Mouse (Mus musculus) midbrain, embryonic 10.5 days (tissue): ENCODE data around the gene Spdya. TPM values are rescaled to one million over a fixed set of nuclear protein-coding genes. Genes with fewer than 3 reads are reported as not detected.
"Not testable (repeated sequence)": the region's sequence is repeated elsewhere in the genome, so short reads cannot be mapped to it uniquely, and the experiment has no call there.

ENCODE experiments used
- DNase-seq: peaks from one replicate; pipeline ENCODE4 v3.0.0-alpha.2; 2017; ENCODE audit warnings: low spot score
- H3K27ac ChIP-seq: fragments of 300-500 bp; sonication (generic); replicated peaks from 2 replicates; pipeline ENCODE4 v1.5.1; 2016; ENCODE audit warnings: mild to moderate bottlenecking
- H3K27me3 ChIP-seq: fragments of 300-500 bp; sonication (generic); 2 replicates; pipeline ENCODE4 v1.6.1; 2016; ENCODE audit warnings: low read depth, mild to moderate bottlenecking; ENCODE audit not compliant: poor library complexity, severe bottlenecking
- H3K36me3 ChIP-seq: fragments of 300-500 bp; sonication (generic); 2 replicates; pipeline ENCODE4 v1.6.1; 2016; ENCODE audit warnings: mild to moderate bottlenecking, moderate library complexity
- H3K4me1 ChIP-seq: fragments of 300-500 bp; sonication (generic); 2 replicates; pipeline ENCODE4 v1.6.1; 2016
- H3K4me3 ChIP-seq: fragments of 300-500 bp; sonication (generic); 2 replicates; pipeline ENCODE4 v1.5.1; 2016; ENCODE audit warnings: mild to moderate bottlenecking, moderate library complexity
- H3K9me3 ChIP-seq: fragments of 300-500 bp; sonication (generic); replicated peaks from 2 replicates; pipeline ENCODE4 v1.6.1; 2016; ENCODE audit warnings: mild to moderate bottlenecking
- WGBS: fragments of 180-500 bp; shearing (Covaris S2); methylation state at CpG from one replicate; pipeline ENCODE4 v1.1.7; 2016; 5-methylcytosine and 5-hydroxymethylcytosine counted together
- polyA plus RNA-seq: library from polyadenylated mRNA; unstranded; fragments of >200 nt; fragmentation: Nextera tagmentation; extraction: Ambion mirVana; gene quantifications from 2 replicates; pipeline ENCODE4 v1.2.1, GENCODE M21; 2016

Gene Spdya
- polyA plus RNA-seq, 1 experiment from 2014 or later: 1.2 TPM

DNA sequence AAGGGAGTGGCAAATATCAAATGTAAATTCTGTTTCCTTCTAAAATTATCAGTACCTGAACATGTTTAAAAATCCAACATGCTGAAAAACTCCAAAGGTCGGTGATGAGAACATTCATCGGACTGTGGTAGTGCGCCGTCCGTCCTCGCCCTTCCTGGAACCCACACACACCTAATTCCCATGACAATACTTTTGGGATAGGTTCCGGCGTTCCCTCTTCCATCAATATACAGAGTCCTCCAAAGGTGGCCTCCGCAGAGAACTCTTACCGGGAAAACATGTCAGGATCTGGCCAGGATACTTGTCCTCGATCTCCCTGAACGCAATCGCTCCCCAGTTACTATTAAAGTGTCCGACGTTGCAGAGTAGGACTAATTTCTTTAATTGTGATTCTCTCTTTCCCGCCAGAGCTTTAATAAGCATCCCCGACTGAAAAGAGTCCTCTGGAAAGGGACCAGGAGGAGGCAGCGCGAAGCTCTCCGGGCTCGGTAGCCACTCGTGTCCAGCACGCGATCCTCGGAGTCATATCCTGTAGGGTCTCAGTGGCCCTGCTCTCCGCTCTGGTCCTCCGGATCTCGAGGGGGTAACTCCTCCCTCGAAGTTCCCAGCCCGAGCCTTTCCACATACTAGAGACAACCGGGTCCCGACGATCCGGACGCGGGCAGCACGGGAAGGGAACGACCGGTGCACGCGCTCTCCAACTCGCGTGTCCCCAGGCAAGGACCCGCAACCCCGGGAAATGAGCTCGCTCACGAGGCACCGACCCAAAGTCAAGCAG lies 46.2 kb downstream of the Spdya start:
- Histone ChIP-seq H3K36me3 (peaks cover 3% of the 10 kb centered on the region), H3K4me3 (peak overlapping the region; percentile 82), H3K27ac (peak overlapping the region; percentile 81), H3K27me3 (no peaks in the 10 kb centered on the region; the same call in 1 of the 2 replicates), H3K9me3 (no peaks in the 10 kb centered on the region), H3K4me1 (peaks cover 38% of the 10 kb centered on the region)
- no peak for DNase-seq
- WGBS: under 1% methylated on average over 48 of the region's 48 CpGs

DNA sequence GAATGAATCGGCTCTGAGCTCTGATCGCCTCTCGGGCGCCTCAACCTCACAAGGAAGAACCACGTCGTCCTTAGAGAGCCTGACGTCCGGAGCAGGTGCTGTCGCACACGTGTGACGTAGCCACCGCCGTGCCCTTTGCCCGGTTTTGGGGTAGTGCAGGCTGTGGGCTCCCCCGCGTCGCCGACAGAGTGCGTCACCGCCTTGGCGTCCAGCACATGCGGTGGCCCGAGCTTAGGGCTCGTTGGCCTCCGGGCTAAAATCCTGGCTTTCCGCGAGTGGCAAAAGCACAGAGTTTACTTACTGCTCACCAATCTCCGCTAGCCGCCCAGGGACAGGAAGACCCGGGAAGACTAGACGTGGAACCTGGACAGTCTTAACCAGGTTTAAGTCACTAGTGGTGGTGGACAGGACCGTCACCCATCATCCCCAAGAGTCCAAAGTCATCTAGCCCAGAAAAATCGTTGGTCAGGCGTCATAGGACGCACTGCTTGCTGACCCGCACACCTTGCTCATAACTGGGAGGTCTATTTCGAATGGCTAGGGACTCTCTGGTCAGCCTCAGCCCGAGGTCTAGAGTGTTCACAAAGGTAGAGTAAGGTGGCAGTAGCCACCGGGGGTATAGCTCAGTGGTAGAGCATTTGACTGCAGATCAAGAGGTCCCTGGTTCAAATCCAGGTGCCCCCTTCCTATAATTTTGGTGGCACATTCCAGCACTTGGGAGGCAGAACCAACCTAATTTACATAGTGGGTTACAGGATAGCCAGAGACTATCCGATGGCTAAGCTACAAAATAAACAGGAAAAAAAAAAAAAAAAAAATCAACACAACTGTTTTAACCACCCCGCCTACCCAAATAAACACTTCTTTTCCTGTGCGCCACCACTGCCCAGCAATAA lies 47.0 kb downstream of the Spdya start:
- Histone ChIP-seq H3K4me3 (peak overlapping the region; percentile 82), H3K27ac (peak overlapping the region; percentile 81), H3K4me1 (peaks cover 38% of the 10 kb centered on the region), H3K27me3 (no peaks in the 10 kb centered on the region; the same call in 1 of the 2 replicates), H3K36me3 (no peaks in the 10 kb centered on the region), H3K9me3 (no peaks in the 10 kb centered on the region)
- DNase-seq: peak; percentile 94
- WGBS: 5% methylated on average over 42 of the region's 42 CpGs

DNA sequence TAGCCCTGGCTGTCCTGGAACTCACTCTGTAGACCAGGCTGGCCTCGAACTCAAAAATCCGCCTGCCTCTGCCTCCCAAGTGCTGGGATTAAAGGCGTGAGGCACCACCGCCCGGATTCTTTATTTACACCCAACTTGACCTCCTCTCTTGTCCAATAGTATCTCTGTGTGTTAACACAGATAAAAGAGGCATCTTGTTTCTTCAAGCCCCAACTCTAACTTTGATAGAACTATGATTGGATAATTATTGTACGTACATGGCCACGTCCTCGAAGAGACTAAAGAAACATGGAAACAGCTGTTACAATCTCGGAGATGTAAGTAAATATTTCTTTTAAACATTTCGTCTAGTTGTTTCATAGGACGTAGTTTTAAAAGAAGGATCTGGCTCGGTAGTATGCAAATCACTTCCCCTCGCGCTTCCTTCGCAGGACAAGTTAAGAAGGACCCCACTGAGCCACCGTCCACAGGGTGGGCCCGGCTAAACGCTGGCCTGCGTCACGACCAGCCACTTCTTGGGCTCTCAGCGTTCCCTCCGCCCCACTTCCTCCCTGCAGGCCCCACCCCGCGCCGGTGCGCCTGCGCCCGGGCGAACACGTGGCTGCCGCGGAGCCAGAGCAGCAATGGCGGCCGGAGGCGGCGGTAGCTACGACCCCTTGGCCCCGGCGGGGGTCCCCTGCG lies 63.9 kb downstream of the Spdya start, which contains the start of gene Wdr43:
Gene Wdr43, plus strand, starts transcription at position 258 of the 681 bp plus-strand sequence.
- Histone ChIP-seq H3K4me3 (peak within 1 kb of the TSS; percentile 100), H3K36me3 (peaks cover 27% of the 10 kb centered on the region), H3K27ac (peak within 1 kb of the TSS; percentile 96), H3K4me1 (peaks cover 17% of the 10 kb centered on the region), H3K27me3 (no peaks in the 10 kb centered on the region), H3K9me3 (no peaks in the 10 kb centered on the region)
- peak; percentile 98 for DNase-seq
- WGBS: 7% methylated on average over 40 of the region's 40 CpGs

DNA sequence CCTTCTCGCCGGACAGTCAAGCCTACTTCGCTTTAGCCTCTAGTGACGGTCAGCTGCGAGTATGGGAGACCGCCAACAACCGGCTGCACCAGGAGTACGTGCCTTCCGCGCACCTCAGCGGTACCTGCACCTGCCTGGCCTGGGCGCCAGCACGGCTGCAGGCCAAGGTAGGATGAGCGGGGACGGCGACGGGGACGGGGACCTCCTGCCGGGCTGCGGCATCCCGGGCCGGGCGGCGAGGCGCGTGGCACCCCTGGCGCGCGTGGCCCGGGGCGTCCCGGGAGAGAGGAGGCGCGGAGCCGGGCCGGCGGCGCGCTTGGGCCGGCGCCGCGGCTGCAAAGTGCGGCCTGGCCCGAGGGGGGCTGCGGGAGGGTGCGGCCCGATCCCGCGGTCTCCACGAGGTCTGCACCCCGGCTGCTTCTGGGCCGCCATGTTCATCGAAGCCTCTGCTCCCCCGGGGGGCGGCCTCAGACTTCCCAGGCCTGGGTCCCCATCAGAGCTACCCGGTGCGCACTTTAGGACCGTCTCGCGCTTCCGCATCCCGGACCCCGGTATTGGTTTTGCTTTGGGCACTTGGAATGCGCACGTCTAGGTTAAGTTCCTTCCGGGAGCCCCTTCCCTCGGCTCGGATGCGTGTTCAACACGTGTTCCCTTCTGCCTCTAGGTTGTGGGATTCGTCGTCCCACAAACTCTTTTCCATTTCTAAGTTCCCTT lies 64.6 kb downstream of the Spdya start:
- DNase-seq: peak; percentile 47
- under 1% methylated on average over 73 of the region's 73 CpGs for WGBS
- Histone ChIP-seq H3K27me3 (no peaks in the 10 kb centered on the region), H3K4me1 (peaks cover 17% of the 10 kb centered on the region), H3K4me3 (peak overlapping the region; percentile 100), H3K9me3 (no peaks in the 10 kb centered on the region), H3K27ac (peak overlapping the region; percentile 96), H3K36me3 (peaks cover 28% of the 10 kb centered on the region)

DNA sequence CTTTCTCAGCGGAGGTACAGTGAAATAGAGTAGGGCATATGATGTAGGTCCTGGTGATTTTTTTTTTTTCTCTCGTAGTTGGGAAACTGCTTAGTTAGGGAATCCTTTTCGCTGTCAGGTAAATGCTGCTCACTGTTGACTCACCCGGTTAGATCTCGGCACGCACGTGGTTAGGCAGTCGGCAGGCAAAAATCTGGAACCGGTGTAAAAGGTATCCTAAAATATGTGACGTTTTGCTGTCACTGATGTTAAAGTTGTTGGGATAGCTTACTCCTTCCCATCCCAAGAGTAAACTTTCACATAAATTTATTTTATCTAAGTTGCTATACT lies 65.1 kb downstream of the Spdya start:
- Histone ChIP-seq H3K4me3 (peak overlapping the region; percentile 100), H3K36me3 (peaks cover 28% of the 10 kb centered on the region), H3K27ac (peak overlapping the region; percentile 96), H3K4me1 (peaks cover 17% of the 10 kb centered on the region), H3K9me3 (no peaks in the 10 kb centered on the region), H3K27me3 (no peaks in the 10 kb centered on the region)
- WGBS: 1% methylated on average over 10 of the region's 10 CpGs
- no peak for DNase-seq

DNA sequence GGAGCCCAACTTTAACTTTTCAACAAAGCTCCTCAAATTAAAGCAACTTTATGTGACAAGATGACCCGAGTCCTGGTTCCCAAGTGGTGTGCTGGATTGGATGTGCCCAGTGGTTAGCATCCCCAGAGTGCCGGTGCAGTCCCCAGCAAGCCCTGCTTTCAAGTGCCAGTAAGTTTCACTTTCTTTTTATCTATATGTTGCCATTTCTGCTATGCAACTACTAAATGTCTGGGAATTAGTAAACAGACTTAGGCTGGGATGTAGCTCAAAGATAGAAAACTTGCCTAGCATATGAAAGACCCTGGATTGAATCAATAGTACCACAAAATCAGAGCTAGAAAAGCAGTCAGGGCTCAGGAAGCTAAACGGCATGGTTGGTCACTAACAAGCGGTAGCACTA lies 66.1 kb downstream of the Spdya start:
- Histone ChIP-seq H3K4me1 (peaks cover 17% of the 10 kb centered on the region), H3K27ac (no peak overlapping the region), H3K4me3 (peak overlapping the region; percentile 100), H3K27me3 (no peaks in the 10 kb centered on the region), H3K9me3 (no peaks in the 10 kb centered on the region), H3K36me3 (peaks cover 28% of the 10 kb centered on the region)
- 82% methylated on average over 4 of the region's 4 CpGs for WGBS
- no peak for DNase-seq

DNA sequence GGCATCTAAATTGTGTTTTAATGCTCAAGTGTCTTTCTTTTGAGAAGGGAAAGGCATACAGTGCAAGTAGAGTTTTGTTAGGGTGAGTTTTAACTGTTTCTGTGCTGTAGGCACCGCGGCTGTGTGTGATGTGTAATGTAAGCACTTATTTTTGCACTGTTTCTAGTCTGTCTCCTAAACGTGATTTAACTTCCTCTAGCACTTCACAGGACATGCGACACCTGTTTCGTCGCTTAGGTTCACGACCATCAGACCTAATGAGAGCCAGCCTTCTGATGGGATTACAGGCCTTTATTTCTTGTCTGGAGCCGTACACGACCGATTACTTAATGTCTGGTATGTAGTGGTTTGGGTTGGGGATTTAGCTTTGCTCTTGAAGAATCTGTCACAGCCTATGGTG lies 79.9 kb downstream of the Spdya start:
- 92% methylated on average over 10 of the region's 10 CpGs for WGBS
- Histone ChIP-seq H3K4me3 (no peak overlapping the region), H3K4me1 (no peaks in the 10 kb centered on the region), H3K36me3 (peaks cover 98% of the 10 kb centered on the region), H3K27me3 (no peaks in the 10 kb centered on the region), H3K27ac (no peak overlapping the region), H3K9me3 (no peaks in the 10 kb centered on the region)
- DNase-seq: no peak

DNA sequence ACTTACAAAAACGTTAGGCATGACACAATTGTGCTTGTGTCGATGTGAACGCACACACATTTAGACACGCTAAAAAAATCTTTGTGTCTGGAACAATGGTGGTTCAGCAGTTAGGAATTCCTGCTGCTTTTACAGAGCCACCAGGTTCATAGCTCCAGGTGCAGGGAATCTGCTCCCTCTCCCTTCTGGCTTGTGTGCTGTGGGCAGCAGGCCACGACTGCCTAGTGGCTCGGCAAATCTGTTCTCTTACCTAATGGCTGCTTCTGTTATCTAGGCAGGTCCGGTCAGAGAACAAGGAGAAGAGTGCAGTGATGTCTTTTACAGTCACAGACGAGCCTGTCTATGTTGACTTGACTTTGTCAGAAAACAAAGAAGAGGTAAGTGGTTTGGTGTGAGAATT lies 81.5 kb downstream of the Spdya start:
- Histone ChIP-seq H3K36me3 (peaks cover 98% of the 10 kb centered on the region), H3K9me3 (no peaks in the 10 kb centered on the region), H3K4me1 (no peaks in the 10 kb centered on the region), H3K4me3 (no peak overlapping the region), H3K27me3 (no peaks in the 10 kb centered on the region), H3K27ac (no peak overlapping the region)
- no peak for DNase-seq
- 90% methylated on average over 8 of the region's 8 CpGs for WGBS

DNA sequence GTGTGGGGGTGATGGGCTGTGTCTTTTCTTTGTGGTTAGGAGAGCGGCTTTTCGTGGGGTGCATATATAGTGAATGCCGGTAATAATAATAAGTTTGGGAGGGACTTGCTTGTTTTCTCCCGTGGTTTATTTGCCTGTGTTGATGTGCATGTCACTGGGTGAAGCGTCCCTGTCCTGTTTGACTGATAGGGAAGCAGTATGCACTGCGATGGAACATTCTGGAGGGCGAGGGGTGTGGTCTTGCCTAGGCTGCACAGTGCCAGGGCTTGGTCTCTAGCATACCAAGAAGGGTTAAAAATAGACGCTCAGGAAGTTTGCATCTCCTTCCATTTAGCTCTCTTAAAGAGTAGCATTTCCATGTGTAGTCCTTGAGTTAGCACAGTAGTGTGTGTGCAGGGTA lies 84.9 kb downstream of the Spdya start:
- no peak overlapping the region for H3K27ac ChIP-seq

DNA sequence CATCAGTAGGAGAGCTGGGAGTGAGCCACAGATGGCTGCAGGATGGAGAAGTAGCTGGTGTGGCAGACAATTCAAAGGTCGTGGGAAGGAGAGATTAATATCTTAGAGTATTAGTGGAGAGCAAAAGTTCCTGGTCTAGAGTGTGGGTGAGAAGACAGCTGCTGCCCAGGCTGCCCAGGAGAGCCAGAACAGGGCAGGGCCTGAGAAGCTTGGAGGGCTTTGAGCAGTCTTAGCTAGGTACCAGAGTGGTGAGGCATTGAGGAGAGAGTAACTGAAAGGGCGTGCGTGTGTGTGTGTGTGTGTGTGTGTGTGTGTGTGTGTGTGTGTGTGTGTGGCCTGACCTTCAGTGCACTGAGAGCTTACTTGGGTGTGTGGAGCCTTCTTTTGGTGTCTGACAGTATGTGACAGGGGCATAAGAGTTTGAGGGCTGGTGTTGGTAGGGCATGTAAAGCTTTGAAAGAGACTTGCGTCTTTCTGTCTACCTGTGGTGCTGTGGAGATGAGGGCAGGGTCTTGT lies 85.9 kb downstream of the Spdya start:
- DNase-seq: no peak
- Histone ChIP-seq H3K27me3 (no peaks in the 10 kb centered on the region), H3K27ac (no peak overlapping the region), H3K4me3 (no peak overlapping the region), H3K4me1 (no peaks in the 10 kb centered on the region), H3K36me3 (peaks cover 99% of the 10 kb centered on the region), H3K9me3 (no peaks in the 10 kb centered on the region)
- WGBS: 92% methylated on average over 4 of the region's 4 CpGs

More for the DNA sequence above, 84.9 kb downstream of the Spdya start:
- Histone ChIP-seq H3K36me3 (peaks cover 99% of the 10 kb centered on the region), H3K27me3 (no peaks in the 10 kb centered on the region), H3K4me1 (no peaks in the 10 kb centered on the region), H3K9me3 (no peaks in the 10 kb centered on the region), H3K4me3 (no peak overlapping the region)
- no peak for DNase-seq
- 95% methylated on average over 8 of the region's 8 CpGs for WGBS

DNA sequence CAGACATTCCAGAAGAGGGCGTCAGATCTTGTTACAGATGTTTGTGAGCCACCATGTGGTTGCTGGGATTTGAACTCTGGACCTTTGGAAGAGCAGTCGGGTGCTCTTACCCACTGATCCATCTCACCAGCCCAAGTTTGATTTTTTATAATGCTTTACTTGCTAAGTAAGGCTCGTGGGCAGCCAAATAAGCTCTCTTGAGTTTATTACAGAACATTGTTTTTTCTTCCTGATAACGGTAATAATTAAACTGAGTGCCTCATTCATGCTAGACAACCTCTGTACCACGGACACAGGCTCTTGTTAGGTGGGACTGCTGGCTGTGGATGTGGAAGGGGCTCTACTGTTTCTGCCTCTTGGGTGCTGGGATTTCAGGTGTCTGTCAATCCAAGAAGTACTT lies 87.2 kb downstream of the Spdya start:
- not testable (repeated sequence) for H3K27ac ChIP-seq, H3K4me3 ChIP-seq, H3K4me1 ChIP-seq, DNase-seq, H3K27me3 ChIP-seq, H3K9me3 ChIP-seq
- 88% methylated on average over 5 of the region's 5 CpGs for WGBS
- H3K36me3 ChIP-seq: peaks cover 99% of the 10 kb centered on the region
